Mouse (Mus musculus): ENCODE data around the gene Ncor2.

Gene Ncor2

DNA sequence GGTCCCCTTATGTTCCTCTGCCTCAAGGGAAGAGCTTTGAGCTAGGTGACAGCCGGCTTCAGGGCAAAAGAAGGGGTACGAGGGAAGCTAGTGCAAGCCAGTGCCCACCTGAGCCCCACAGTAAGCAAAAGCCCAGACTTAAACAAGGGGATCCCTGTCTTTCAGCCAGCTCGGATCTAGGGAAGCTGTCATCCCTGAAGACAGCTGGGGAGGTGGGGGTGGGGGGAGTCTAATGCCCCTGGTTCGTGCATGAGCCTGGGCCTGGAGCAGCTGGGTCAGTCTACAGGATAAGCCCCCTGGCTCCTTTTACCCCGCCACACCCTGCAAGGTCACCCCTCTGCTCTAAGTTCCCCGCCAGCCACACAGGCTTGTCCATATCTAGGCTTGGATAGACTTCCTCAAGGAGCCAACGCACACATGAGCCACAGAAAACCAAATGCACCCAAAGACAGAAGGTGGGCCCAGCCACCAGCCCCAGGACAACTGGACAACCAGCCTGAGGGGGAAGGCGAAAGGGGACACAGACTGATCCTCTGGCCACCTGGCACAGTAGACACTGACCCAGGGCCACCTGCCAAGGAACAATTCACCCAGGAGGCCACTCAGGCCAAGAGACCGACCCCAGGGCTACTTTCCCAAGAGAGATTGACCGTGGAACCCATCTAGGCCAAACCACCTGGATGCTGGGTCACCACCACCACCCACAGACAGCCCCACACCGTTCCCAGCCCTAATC, 8.7 kb downstream of the Ncor2 start:
- no peak for DNase-seq (ENCODE audit: low read depth, low spot score)

DNA sequence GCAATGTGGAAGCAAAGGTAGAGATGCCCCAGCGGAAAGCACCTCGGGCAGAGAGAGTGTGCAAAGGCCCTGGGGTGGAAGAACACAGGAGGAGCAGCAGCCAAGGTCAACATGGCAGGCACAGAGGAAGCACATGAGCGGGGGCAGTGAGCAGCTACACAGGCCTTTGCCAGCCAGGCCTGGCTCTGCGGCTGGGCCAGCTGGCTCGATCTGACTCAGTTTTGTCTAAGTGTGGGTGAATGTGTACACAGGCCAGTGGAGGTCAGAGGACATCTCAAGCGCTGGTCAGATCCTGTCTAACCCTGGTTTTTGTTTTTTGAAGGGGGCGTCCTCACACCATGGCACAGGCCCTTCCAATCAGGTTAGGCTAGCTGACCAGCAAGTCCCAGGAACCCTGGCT, 10.9 kb downstream of the Ncor2 start:
- DNase-seq (ENCODE audit: low read depth, low spot score): no peak

DNA sequence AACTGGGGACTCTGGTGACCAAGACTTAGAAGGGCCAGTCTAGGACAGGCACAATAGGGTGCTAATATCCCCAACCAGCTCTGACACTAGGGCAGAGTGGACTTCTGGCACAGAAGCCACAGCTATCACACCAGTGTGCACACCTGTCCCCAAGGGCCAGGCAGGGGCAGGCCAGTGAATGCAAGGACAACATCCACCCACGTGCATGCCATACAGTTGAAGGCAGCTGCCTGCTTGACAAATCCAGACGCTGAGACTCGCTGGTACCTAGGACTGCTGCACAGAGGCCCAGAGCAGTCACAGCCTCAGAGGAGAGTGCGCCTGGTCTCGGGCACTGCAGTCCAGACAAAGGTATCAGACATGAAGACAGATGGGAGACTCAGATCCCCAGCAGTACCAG, 11.5 kb downstream of the Ncor2 start:
- DNase-seq (ENCODE audit: low read depth, low spot score): no peak

DNA sequence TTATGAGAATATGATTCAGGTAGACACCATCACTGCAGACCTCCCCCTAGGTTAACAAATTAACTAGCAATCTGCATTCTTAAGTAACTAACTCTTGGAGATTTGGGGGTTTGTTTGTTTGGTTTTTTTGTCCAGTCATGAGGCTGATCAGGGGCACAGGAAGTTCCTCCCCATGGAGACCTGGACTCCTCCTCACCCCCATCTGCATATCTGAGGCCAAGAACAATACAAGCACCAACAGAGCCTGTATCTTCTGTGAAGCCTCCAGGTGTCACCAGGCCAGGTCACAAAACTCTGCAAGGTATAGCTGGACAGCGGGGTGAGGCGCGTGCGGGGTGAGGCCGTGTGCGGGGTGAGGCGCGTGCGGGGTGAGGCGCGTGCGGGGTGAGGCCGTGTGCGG, 13.0 kb downstream of the Ncor2 start:
- no peak for DNase-seq (ENCODE audit: low read depth, low spot score)

DNA sequence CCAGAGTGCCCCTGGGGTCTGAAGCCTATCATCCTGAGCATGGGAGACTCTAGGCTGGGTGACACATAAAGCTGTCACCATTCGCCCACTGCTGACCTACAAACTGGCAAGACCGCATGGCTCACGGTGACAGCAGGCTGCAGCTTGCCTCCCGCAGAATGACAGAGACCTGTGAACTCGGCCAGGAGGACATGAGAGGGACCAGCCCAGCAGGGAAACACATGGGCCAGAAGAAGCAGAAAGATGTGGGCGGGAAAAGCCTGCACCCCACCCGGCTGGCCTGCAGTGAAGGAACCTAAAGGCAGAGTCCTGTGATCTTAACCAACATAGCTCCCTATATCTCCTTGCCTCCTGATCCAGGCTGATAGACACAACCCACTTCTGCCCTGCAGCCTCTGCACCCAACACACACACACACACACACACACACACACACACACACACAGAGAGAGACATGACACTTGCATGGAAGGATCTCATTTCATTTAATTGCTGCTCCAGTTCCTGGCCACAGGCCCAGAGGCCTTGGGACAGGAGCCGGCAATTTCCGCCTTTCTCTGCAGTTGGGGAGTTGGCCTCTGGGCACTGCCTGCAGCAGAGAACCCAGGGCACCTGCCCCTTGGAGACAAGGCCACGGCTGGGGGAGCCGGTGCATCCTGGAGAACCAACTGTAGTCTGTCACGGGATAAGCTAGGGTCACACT, 14.4 kb downstream of the Ncor2 start:
- DNase-seq (ENCODE audit: low read depth, low spot score): no peak

DNA sequence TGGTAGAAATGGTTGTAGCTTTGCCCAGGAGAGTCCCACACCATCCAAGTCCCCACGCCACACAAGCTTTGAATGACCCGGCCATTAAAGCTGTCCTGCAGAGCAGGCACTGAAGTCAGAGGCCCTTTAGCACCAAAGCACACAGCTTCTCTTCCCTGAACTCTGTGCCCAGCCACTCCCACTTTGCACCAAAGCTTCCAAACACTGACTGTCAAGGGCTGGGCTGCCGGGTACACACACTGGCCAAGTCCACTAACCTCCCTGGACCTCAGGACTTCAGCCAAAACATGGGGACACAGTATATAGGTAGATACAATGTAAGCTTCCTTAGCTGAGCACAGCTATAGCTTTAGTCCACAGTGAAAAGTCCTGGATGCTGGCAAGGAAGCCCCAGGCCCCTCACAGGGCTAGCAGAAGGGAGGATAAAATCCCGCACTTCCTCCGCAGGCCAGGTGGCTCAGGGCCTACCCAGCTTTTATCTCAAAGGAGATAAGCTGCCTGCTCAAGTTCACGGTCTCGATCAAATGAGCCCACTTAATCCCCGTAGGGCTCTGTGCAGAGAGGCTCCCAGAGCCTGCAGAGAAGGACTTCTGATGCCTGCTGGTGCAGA, 15.5 kb downstream of the Ncor2 start:
- DNase-seq (ENCODE audit: low read depth, low spot score): no peak

DNA sequence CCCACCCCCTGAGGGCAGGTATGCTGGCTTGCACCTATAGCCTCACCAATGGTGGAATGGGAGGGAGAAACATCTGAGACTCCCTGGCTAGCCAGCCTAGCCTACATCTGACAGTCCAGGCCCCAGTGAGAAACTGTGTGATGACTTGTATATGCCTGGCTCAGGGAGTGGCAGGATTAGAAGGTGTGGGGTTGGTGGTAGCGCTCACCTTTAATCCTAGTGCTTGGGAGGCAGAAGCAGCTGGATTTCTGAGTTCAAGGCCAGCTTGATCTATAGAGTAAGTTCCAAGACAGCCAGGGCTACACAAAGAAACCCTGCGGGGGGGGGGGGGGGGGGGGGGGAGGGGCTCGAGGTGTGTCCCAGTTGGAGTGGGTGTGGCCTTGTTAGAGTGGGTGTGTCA, 16.6 kb downstream of the Ncor2 start:
- DNase-seq (ENCODE audit: low read depth, low spot score): no peak

DNA sequence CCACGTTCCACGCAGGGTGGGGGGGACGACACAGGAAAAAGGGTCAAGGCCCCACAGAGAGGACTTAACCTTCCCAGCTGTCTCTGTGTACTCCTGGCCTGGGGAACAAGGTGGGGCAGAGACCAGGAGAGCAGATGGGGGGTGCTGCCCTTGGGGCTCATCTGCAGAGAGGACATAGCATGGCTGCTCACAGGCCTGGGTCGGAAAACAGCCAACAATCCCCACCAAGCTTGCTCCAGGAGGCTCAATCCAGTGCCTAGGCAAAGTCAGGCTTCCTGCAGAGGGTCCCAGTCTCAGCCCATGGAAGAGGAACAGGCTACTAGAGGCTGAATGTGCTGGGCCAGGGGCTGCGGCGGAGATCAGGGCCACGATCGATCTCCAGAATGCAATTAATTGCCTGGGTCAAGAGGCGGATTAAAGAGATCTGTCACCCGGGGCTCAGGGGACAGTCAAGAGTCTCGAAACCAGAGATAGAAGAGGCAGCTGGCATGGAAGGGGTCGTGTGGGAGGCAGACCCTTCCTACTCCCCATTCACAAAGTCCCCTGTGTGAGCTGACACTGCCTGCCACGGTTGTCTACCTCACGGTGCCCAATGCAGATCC, 19.1 kb downstream of the Ncor2 start:
- DNase-seq (ENCODE audit: low read depth, low spot score): no peak

DNA sequence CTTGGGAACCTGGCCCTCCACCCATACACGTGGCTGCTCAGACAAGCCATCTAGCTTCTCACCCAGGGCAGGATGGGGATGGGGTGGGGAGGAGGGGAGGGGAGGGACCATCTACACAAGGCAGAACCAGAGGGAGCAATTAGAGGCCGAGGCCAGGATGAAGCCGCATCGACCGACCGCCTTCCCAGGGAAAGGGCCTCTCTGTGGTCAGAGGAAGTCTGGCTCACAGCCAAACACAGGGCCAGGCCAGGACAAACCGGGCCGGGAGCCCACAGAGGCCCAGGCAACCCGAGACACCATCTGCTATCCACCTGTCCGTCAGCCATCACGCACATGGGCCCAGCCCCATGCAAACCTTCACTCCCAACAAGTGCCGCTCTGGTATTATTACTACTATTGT, 19.7 kb downstream of the Ncor2 start:
- DNase-seq (ENCODE audit: low read depth, low spot score): peak; percentile 86

DNA sequence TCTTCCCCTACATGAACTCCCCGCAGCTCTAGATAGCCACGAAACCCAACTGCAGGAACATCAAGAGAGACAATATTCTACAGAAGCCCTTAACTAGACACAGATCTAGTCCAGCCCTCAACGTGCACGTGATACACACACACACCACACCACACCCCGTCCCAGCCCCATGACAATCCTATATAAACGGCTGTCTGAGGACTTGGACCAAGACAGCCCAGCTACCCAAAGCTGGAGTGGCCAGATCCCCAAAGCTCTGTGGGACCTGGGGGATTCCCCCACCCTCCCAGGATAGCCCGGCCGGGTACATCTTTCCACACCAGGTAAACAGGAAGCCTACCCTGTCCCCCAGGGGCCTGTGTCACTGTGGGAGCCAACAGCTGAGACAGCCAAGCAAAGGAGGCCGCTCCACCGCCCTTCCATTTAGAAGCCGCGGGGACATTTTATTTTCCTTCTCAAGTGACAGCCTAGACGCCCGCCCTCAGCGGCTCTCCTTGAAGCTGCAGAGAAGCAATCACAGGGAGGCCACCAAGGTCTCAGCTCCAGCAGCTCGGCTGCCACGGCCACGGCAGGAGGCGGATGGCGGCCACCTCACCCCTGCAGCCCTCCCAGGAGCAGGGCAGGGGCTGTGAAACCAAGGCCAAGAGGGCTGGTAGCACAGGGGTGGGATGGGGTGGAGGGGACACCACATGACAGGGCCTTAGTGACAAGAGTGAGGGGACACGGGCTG, 20.6 kb downstream of the Ncor2 start:
- no peak for DNase-seq (ENCODE audit: low read depth, low spot score)

DNA sequence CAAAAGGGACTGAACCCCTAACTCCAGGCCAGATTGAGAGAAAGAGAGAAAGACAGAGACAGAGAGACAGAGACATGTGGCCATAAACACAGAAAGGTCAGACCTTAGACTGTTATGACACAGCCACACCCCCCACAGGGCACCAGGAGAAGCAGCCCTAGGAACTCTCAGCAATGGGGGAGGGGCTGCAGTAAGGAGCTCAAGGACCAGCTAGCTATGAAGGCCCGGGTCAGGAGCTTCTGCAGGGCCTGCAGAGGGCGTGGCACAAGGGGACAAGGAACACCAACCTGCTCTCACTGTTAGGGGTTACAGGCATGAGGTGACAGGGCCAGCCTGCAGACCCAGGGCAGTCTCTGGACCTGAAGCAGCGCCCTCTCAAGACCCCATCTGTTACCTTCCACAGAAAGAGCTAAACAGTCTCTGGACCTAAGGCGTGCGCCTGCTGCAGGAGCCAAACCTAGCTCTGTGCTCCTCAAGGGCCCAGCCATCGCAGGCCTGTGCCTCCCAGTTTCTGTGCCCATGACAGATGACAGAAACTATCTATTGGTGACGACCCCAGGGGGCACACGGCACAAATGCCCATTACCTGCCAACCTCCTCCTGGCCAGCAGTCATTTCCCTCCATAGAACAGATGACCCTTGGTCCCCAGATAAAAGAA, 21.5 kb downstream of the Ncor2 start:
- no peak for DNase-seq (ENCODE audit: low read depth, low spot score)

DNA sequence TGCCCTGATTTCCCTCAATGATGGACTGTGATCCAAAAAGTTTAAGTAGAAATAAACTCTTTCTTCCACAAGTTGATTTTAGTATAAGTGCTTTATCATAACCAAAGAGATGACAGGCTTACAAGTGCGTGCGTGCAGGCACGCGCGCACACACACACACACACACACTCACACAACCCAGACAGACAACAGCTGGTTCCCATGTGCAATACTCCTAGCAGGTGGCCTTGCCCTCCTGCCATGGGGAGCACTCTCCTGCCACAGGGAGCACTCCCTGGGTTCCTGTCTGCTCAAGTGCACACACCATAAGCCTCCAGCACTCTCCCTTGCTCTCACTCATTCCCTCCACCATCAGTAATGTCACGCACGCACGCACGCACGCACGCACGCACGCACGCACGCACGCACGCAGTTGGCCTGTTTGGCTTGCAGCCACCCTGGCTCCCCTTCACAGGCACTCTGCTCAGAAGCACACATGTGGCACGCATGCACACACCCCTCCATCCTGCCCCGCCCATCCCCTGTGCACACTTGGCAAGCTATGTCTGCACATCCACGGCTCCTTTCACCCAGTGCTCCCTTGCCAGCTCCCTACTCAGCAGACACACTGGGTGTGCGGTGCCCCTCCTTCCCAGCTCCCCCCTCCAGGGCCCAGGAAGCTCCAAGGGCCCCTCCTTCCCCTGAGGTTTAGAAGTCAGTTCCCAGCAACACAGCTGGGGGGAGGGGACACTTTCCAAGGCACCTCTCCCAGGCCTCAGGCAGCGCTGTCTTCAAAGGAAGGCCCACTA, 22.4 kb downstream of the Ncor2 start:
- DNase-seq (ENCODE audit: low read depth, low spot score): no peak

DNA sequence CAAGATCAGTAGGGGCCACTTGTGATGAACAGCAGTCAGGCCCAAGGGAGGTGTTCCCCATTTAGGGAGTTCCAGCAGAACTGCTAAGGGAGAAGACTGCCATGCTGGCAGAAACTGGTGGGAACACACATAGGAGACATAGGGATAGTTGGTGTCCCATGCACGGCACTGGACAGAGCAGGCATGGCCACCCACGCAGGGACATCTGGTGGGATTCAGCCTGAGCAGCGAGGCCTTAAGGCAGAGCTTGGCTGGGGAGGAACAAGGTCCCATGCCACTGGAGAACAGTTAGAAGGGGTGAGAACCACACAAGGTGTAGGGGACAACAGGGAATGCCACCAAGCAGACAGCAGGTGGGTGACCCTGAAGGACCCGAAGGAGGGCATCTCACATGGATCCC, 23.6 kb downstream of the Ncor2 start:
- DNase-seq (ENCODE audit: low read depth, low spot score): no peak

DNA sequence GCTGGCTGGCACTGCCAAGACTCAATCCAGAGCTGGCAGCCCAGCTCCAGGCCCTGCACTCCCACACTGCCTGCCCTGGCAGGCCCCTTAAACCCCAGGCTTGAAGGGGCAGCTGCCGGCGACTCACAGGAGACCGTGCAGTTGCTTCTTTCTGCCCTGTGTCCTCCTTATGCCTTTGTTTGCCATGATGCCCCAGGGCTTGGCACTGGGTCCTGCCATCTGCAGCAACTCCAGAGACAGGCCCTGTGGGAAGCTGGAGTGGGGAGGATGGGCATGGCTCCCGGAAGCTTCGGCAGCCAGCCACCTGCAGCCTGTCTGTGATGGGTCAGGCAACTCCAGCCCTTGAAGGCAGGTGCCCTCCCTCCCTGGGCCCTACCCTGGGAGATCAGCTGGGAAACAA, 24.0 kb downstream of the Ncor2 start:
- DNase-seq (ENCODE audit: low read depth, low spot score): no peak

DNA sequence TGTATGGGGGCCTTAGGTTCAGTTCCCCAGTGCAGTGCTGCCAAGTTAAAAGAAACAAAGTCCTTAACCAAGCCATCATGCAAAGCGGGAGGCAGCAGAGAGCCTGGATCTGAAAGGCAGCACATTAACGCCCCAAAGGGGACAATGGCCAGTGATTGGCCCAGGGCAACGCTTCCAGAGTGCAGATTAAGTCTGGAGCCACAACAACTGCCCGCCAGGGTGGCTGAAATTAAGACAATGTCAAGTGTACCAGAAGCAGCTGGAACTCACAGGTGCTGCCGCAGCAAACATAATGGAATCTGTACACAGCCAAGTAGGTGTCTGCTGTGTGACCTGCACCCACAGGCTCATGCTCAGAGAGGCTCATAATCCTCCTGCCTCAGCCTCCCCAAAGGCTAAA, 24.8 kb downstream of the Ncor2 start:
- no peak for DNase-seq (ENCODE audit: low read depth, low spot score)

DNA sequence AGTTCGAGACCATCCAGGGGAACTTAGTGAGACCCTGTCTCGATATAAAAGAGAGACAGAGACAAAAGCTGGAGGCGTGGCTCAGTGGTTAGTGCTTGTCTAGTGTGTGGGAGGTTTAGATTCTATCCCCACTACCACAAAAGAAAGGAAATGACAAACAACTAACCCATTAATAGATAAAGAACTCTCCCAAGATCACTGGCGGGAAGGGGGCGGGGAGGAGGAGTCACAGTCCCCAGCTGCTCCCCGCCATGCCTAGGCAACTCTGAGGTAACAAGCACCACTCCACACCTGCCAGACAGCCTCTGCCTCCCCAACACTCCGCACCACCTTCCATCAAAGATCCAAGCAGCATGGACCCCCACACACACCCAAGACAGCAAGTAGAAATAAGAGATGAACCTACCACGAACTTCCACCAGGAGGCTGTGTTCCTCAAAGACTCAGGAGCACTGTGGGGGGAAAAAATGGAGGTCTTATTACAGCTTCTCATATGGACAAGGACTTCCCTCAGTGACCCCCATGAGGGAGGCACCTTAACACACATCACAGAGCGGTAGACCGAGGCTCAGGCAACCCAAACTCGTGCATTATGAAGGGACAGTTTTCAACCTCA, 25.7 kb downstream of the Ncor2 start:
- DNase-seq (ENCODE audit: low read depth, low spot score): no peak

DNA sequence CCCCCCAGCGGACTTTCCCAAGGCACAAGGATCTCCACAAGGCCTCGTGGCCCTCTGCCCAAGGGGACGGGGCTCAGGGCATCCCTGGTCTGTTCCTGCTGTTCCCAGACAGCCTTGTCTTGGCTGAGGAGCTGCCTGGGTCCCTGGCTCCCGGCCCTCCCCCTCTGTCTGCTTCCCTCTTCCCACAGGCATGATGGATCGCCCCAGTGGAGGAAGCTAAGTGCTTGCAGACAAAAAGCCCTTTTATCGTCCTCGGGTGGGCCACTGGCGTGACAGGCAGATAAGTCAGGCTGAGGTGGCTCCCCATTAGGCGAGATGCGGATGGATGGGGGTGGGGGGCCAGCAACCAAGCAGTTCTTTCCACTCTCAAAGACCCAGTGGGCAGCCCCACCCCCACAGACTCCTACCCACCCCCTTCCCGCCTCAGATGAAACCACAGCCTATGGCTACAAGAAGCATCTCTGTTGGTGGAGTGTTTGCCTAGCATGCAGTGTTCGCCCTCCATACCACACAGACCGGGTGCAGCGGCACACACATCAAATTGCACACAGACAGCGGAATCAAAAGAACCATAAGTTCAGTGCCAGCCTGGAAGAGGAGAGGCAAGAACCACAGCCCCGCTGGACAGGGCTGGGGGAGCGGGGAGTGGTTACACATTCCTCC, 27.0 kb downstream of the Ncor2 start:
- DNase-seq (ENCODE audit: low read depth, low spot score): peak; percentile 68

DNA sequence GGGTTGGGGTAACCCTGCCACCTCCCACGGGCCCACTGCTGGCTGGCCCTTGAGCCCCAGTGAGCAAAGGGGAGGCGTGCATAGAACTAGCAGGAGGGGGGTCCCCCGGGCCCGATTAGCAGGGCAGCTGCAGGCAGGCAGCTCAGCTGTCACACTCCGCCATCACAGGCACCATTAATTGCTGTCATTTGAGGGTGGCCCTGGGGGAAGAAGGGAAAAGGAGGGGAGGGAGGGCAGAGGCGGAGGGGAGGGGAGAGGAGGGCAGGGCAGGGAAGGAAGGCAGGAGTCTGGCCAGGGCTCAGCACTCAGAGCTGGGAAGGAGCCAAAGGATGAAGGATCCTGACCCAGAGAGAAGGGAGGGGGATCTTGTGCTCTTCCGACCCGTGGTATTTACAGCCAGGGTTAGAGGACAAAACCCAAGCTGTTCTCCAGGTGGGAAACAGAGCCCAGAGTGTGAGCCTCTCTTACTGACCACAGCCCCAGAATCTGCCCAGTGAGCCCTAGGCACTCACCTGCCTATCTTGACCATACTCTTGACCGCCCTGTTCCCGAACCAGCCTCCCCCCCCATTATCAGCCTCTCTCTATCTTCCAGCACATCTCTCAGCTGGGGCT, 28.0 kb downstream of the Ncor2 start:
- peak; percentile 84 for DNase-seq (ENCODE audit: low read depth, low spot score)

DNA sequence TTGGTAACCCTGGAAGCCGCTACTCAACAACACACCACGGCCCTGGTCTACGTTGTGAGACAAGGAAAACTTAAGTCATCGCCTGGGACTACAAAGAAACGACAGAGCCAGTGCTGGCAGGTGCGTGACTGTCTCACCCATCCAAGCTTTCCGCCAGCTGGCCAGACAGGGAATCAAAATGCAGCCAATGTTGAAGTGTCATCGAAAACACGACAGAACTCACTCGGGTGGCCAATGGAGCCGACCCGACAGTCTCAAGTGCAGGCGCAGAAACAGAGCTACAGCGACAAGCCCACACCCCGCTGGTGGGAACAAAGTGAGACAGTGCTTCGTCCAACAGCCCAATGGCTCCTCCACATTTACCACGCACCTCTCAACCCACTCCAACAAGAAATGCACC, 29.9 kb downstream of the Ncor2 start:
- DNase-seq (ENCODE audit: low read depth, low spot score): no peak

Measured in forelimb bud, embryonic 11.5 days (tissue).